Mouse (Mus musculus) forebrain, embryonic 13.5 days (tissue): ENCODE results near the gene Rps18. TPM values are rescaled to one million over a fixed set of nuclear protein-coding genes. Genes with fewer than 3 reads are reported as not detected.
A peak's percentile ranks its signal among the peaks of the same experiment; 100 is the strongest.

Source experiments
- ATAC-seq: fragments of 200-750 bp; cut with Nextera tagmentation; 2 replicates; pipeline ENCODE4 v1.8.0; 2017
- H3K27ac ChIP-seq: fragments of 300-500 bp; sonication (generic); 2 replicates; pipeline ENCODE4 v1.5.1; 2015; ENCODE audit warnings: inconsistent platforms, mild to moderate bottlenecking, moderate library complexity
- H3K27me3 ChIP-seq: fragments of 300-500 bp; sonication (generic); 2 replicates; pipeline ENCODE4 v1.6.1; 2015; ENCODE audit warnings: mild to moderate bottlenecking, inconsistent platforms
- H3K36me3 ChIP-seq: fragments of 300-500 bp; sonication (generic); 2 replicates; pipeline ENCODE4 v1.6.1; 2015; ENCODE audit warnings: mild to moderate bottlenecking, inconsistent platforms; ENCODE audit not compliant: poor library complexity, severe bottlenecking
- H3K4me1 ChIP-seq: fragments of 300-500 bp; sonication (generic); 2 replicates; pipeline ENCODE4 v1.6.1; 2015; ENCODE audit warnings: inconsistent platforms
- H3K4me2 ChIP-seq: fragments of 300-500 bp; sonication (generic); 2 replicates; pipeline ENCODE4 v1.6.1; 2015; ENCODE audit warnings: inconsistent platforms, mild to moderate bottlenecking, moderate library complexity
- H3K4me3 ChIP-seq: fragments of 300-500 bp; sonication (generic); 2 replicates; pipeline ENCODE4 v1.5.1; 2015; ENCODE audit warnings: mild to moderate bottlenecking, inconsistent platforms
- H3K9ac ChIP-seq: fragments of 300-500 bp; sonication (generic); 2 replicates; pipeline ENCODE4 v1.6.1; 2015; ENCODE audit warnings: mild to moderate bottlenecking, inconsistent platforms
- H3K9me3 ChIP-seq: fragments of 300-500 bp; sonication (generic); replicated peaks from 2 replicates; pipeline ENCODE4 v1.6.1; 2016; ENCODE audit warnings: inconsistent platforms
- WGBS: fragments of 180-500 bp; shearing (Covaris S2); methylation state at CpG from one replicate; pipeline ENCODE4 v1.1.7; 2015; 5-methylcytosine and 5-hydroxymethylcytosine counted together
- polyA plus RNA-seq: library from polyadenylated mRNA; unstranded; fragments of >200 nt; fragmentation: Nextera tagmentation; extraction: Ambion mirVana; gene quantifications from 2 replicates; pipeline ENCODE4 v1.2.1, GENCODE M21; 2015

The Rps18 gene
- polyA plus RNA-seq, 1 experiment from 2014 or later: 1,184 TPM

- Histone ChIP-seq H3K27ac (no peak overlapping the region), H3K4me1 (no peaks in the 10 kb centered on the region), H3K4me2 (no peak overlapping the region), H3K4me3 (no peak overlapping the region), H3K9ac (no peak overlapping the region), H3K9me3 (no peaks in the 10 kb centered on the region; the same call in 1 of the 2 replicates), H3K36me3 (peaks cover 55% of the 10 kb centered on the region), H3K27me3 (no peaks in the 10 kb centered on the region)
- ATAC-seq: no peak
- WGBS: 93% methylated on average over 17 of the region's 17 CpGs
Observed at GRCm38 (mm10) chr17:33965082-33965845, 9.5 kb upstream of the Rps18 start.

GRCm38 (mm10) chr17:33962876-33963275 is 7.1 kb upstream of the Rps18 start:
- Histone ChIP-seq H3K4me2 (no peak overlapping the region), H3K27me3 (no peaks in the 10 kb centered on the region), H3K4me1 (0 out of 2 replicates have a peak, but pooled peaks cover under 1% of the 10 kb centered on the region), H3K9ac (no peak overlapping the region), H3K27ac (no peak overlapping the region), H3K4me3 (no peak overlapping the region), H3K9me3 (no peaks in the 10 kb centered on the region), H3K36me3 (peaks cover 79% of the 10 kb centered on the region)
- 94% methylated on average over 7 of the region's 7 CpGs for WGBS
- ATAC-seq: no peak

DNA sequence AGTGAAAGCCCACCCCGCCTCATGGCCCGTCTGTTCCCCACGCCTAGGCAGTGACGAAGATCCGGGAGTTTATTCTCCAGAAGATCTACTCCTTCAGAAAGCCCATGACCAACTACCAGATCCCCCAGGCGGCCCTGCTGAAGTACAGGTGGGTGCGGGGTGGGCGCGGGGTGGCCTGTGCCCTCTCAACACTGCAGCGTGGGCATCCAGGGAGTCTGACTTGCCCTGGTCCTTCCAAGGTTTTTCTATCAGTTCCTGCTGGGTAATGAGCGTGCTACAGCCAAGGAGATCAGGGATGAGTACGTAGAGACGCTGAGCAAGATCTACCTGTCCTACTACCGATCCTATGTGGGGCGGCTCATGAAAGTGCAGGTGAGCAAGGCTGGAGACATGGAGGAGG is 4.1 kb upstream of the Rps18 start:
- no peak overlapping the region for H3K27ac ChIP-seq
- no peaks in the 10 kb centered on the region for H3K27me3 ChIP-seq
- WGBS: 93% methylated on average over 15 of the region's 15 CpGs
- H3K36me3 ChIP-seq: peaks cover 65% of the 10 kb centered on the region
- no peak overlapping the region for H3K9ac ChIP-seq
- H3K4me2 ChIP-seq: no peak overlapping the region
- ATAC-seq: no peak
- H3K4me3 ChIP-seq: no peak overlapping the region
- H3K9me3 ChIP-seq: no peaks in the 10 kb centered on the region
- H3K4me1 ChIP-seq: peaks cover 15% of the 10 kb centered on the region

DNA sequence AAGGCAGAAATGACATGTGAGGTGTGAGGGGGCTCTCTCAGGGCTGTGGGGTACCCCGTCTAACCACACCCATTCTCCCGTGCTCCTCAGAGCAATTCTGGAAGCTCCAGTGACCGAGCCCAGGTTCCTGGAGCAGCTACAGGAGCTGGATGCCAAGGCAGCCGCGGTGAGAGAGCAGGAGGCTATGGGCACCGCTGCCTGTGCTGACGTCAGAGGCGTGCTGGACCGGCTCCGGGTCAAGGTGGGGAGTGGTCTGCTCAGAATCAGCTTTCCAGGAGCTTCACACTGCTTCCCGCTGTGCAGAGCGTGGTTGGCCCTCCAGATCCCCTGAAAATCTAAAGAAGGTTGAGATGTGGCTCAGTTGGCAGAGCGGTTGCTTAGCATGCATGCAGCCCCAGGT is 3.3 kb upstream of the Rps18 start:
- H3K27me3 ChIP-seq: no peaks in the 10 kb centered on the region
- WGBS: 96% methylated on average over 13 of the region's 13 CpGs
- no peak overlapping the region for H3K9ac ChIP-seq
- H3K27ac ChIP-seq: no peak overlapping the region
- no peaks in the 10 kb centered on the region for H3K9me3 ChIP-seq
- no peak for ATAC-seq
- H3K4me2 ChIP-seq: no peak overlapping the region
- peaks cover 23% of the 10 kb centered on the region for H3K4me1 ChIP-seq
- H3K36me3 ChIP-seq: peaks cover 71% of the 10 kb centered on the region
- H3K4me3 ChIP-seq: no peak overlapping the region

- H3K9ac ChIP-seq: no peak overlapping the region
- H3K4me1 ChIP-seq: peaks cover 29% of the 10 kb centered on the region
- H3K9me3 ChIP-seq: no peaks in the 10 kb centered on the region
- H3K36me3 ChIP-seq: peaks cover 71% of the 10 kb centered on the region
- no peak overlapping the region for H3K4me3 ChIP-seq
- 95% methylated on average over 11 of the region's 11 CpGs for WGBS
- no peak overlapping the region for H3K4me2 ChIP-seq
- ATAC-seq: no peak
- no peak overlapping the region for H3K27ac ChIP-seq
- H3K27me3 ChIP-seq: no peaks in the 10 kb centered on the region
Observed at GRCm38 (mm10) chr17:33958451-33958850, 2.6 kb upstream of the Rps18 start.

DNA sequence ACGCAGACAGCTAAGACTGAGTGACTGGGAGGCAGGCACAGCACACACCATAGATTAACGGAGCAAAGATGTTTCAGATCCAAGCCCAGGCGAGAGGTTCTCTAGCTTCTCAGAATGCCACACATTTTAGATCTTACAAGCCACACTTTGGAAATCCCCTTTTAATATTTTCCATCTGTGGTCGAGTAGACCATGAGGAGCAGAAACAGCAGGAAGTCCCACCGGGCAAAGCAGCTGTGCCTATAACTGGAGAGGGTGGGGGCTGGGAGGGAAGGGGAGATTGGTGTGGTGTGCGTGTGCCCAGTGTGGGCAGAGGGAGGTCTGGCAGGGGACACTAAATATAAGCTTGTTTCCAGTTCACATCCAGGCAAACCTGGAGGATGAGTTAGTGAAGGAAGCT is 1.7 kb upstream of the Rps18 start:
- Histone ChIP-seq H3K4me2 (no peak overlapping the region), H3K9me3 (no peaks in the 10 kb centered on the region), H3K9ac (no peak overlapping the region), H3K4me1 (peaks cover 39% of the 10 kb centered on the region), H3K27ac (no peak overlapping the region), H3K4me3 (no peak overlapping the region), H3K36me3 (peaks cover 71% of the 10 kb centered on the region), H3K27me3 (no peaks in the 10 kb centered on the region)
- 92% methylated on average over 6 of the region's 6 CpGs for WGBS
- ATAC-seq: no peak

DNA sequence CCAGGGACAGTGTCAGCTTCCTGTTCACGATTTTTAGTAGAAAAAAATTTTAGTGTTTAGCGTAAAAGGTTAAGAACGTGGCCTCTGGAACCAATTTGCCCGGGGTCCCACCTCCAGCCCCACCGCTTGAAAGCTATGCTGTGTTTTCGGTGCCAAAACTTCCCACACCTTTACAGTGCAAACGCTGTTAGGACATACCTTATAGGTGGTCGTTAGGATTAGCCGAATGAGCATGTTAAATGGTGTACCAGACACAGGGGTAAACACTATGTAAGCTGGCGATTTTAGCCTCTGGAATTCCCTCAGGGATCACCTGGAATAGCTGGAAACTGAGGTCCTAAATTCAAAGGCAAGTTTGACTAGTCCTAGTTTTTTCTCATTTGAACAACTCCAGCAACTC is 535 bp upstream of the Rps18 start:
- no peaks in the 10 kb centered on the region for H3K9me3 ChIP-seq
- peak overlapping the region; percentile 88 for H3K27ac ChIP-seq
- peak overlapping the region; percentile 95 for H3K4me2 ChIP-seq
- peaks cover 51% of the 10 kb centered on the region for H3K4me1 ChIP-seq
- peak overlapping the region; percentile 98 for H3K9ac ChIP-seq
- H3K27me3 ChIP-seq: no peaks in the 10 kb centered on the region
- peak overlapping the region; percentile 98 for H3K4me3 ChIP-seq
- H3K36me3 ChIP-seq: peaks cover 70% of the 10 kb centered on the region
- ATAC-seq: no peak
- WGBS: 6% methylated on average over 10 of the region's 10 CpGs

- H3K4me1 ChIP-seq: peaks cover 65% of the 10 kb centered on the region
- WGBS: 1% methylated on average over 33 of the region's 33 CpGs
Observed at GRCm38 (mm10) chr17:33954646-33955554, 901 bp downstream of the Rps18 start.

DNA sequence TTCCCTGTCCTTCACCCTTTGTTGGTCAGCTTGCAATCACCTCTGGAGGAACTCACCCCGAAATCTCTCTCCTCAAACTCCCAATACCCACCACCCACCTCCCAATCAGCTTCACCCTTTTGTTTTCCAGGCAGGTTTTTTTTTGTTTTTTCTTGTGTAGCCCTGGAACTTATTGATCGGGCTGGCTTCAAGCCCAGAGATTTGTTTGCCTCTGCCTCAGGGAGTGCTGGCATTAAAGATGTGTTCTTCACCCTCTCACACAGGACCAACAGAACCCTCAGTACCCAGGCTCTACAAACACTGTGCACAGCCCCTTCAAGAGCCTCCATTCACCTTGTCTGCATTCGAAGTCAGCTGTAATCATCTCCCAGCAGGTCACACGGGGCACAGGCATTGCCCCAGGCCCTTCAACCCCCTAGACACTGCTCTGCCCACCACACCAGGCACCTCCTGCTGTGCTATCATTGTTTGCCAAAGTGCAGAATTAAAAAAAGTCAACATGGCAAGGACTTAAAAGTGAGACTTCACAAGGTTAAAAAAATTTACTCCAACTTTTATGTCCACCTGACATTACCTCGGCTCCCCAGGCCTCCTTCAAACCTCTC is 1.7 kb downstream of the Rps18 start:
- H3K4me2 ChIP-seq: peak overlapping the region; percentile 95
- H3K27me3 ChIP-seq: no peaks in the 10 kb centered on the region
- H3K4me3 ChIP-seq: peak overlapping the region; percentile 98
- 0 out of 2 replicates have a peak overlapping the region, but pooled peaks have one; percentile 35 for H3K27ac ChIP-seq
- peaks cover 63% of the 10 kb centered on the region for H3K36me3 ChIP-seq
- H3K9ac ChIP-seq: peak overlapping the region; percentile 98
- WGBS: 34% methylated on average over 5 of the region's 5 CpGs
- peaks cover 69% of the 10 kb centered on the region for H3K4me1 ChIP-seq
- ATAC-seq: no peak
- H3K9me3 ChIP-seq: no peaks in the 10 kb centered on the region

More at GRCm38 (mm10) chr17:33954646-33955554, 901 bp downstream of the Rps18 start:
- ATAC-seq: no peak; the same call in 1 of the 2 replicates
- no peaks in the 10 kb centered on the region for H3K9me3 ChIP-seq
- peak overlapping the region; percentile 92 for H3K27ac ChIP-seq
- peaks cover 63% of the 10 kb centered on the region for H3K36me3 ChIP-seq
- H3K27me3 ChIP-seq: no peaks in the 10 kb centered on the region
- peak overlapping the region; percentile 98 for H3K4me3 ChIP-seq
- H3K9ac ChIP-seq: peak overlapping the region; percentile 98
- peak overlapping the region; percentile 95 for H3K4me2 ChIP-seq

GRCm38 (mm10) chr17:33953310-33953709 is 2.5 kb downstream of the Rps18 start:
- Histone ChIP-seq H3K4me3 (no peak overlapping the region), H3K4me1 (peaks cover 69% of the 10 kb centered on the region), H3K4me2 (peak overlapping the region; percentile 95)

DNA sequence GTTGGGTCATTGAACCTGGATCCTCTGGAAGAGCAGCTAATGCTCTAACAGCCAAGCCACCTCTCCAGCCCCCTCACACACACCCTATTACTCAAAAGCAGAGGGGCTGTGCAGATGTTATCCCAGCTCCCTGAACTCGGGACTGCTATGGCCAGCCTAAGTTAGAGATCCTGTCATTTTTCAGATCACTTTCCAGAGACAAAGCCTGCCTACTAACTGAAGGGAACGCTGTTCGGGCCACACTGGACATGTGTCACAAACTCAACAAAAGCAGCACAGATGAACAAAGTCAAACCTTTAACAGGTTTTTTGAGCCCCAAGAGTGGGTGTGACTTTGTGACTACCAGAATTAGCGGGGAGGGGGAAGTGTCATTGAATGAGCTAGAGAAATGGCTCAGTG is 2.9 kb downstream of the Rps18 start:
- Histone ChIP-seq H3K36me3 (peaks cover 63% of the 10 kb centered on the region), H3K27ac (no peak overlapping the region), H3K4me3 (no peak overlapping the region), H3K27me3 (no peaks in the 10 kb centered on the region), H3K4me2 (peak overlapping the region; percentile 95), H3K9ac (0 out of 2 replicates have a peak overlapping the region, but pooled peaks have one; percentile 16), H3K4me1 (peaks cover 69% of the 10 kb centered on the region), H3K9me3 (no peaks in the 10 kb centered on the region)
- WGBS: 79% methylated on average over 4 of the region's 4 CpGs
- no peak for ATAC-seq

More at GRCm38 (mm10) chr17:33953310-33953709, 2.5 kb downstream of the Rps18 start:
- H3K27ac ChIP-seq: no peak overlapping the region
- 77% methylated on average over 3 of the region's 3 CpGs for WGBS
- no peak for ATAC-seq
- peaks cover 63% of the 10 kb centered on the region for H3K36me3 ChIP-seq
- no peak overlapping the region for H3K9ac ChIP-seq
- no peaks in the 10 kb centered on the region for H3K9me3 ChIP-seq
- no peaks in the 10 kb centered on the region for H3K27me3 ChIP-seq
